Comparison of ENCODE assay signal across 9 mouse cellular contexts in the genomic region with DNA sequence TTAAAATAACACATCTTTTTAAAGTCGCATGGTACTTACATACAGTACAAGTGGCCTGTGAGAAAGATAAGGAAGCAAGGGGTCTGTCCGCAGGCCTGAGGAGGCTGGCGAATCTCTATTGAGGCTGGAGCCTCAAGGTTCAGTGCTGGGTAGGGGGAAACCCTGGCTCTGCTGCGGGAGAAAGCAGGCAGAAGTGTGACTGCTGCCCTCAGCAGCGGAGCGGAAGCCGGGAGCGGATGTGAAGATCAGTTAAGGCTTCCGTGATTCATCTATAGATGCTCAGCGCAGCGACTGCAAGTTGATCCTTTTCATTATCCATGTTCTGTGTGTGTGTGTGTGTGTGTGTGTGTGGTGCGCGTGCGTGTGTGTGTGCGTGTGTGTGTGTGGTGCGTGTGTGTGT. TPM values are rescaled to one million over a fixed set of nuclear protein-coding genes. Genes with fewer than 3 reads are reported as not detected.
A peak's percentile ranks its signal among the peaks of the same experiment; 100 is the strongest.
DNase-seq lines count a peak whose midpoint lies in the region; ATAC-seq and TF ChIP-seq lines count a peak whose summit lies in the region.
"Had no signal": no experiment of that assay in that cellular context is flagged by ENCODE, and none has a peak within 500 bp of the region (broad histone marks: within the 10 kb centered on the region; RNA-seq: fewer than 3 reads in every experiment).

No protein-coding gene starts in this region.

- peak overlapping the region; percentile 44 for H3K4me3 ChIP-seq in heart, embryonic 10.5 days
- peak overlapping the region; percentile 48; the same call in 1 of the 2 replicates for H3K4me3 ChIP-seq in spleen, adult 2 months (ENCODE audit: extremely low read depth, insufficient read depth, insufficient read length)
- H3K4me3 ChIP-seq in limb, embryonic 15.5 days: peak overlapping the region; percentile 21
- H3K4me3 ChIP-seq: liver, embryonic 15.5 days had no signal

- no peak overlapping the region for H3K27ac ChIP-seq in heart, embryonic 10.5 days
- H3K27ac ChIP-seq in spleen, adult 2 months (ENCODE audit: insufficient read depth, low read length): peak overlapping the region; percentile 37; the same call in 1 of the 2 replicates
- no peak overlapping the region for H3K27ac ChIP-seq in limb, embryonic 15.5 days
- H3K27ac ChIP-seq: liver, embryonic 15.5 days had no signal

- no peaks in the 10 kb centered on the region for H3K9me3 ChIP-seq in heart, embryonic 10.5 days
- no peaks in the 10 kb centered on the region for H3K9me3 ChIP-seq in limb, embryonic 15.5 days
- H3K9me3 ChIP-seq: liver, embryonic 15.5 days had no signal

- 46% methylated on average over 16 of the region's 16 CpGs for WGBS in heart, embryonic 10.5 days
- WGBS in spleen, adult 2 months: 67% methylated on average over 16 of the region's 16 CpGs
- WGBS in limb, embryonic 15.5 days: 55% methylated on average over 14 of the region's 16 CpGs

- no peak for DNase-seq in heart, embryonic 10.5 days (ENCODE audit: low spot score)
- no peak for DNase-seq in heart, adult 18-20 months
- DNase-seq in spleen, adult 2 months (ENCODE audit: low read depth in 1 of 2, low spot score in 2 of 2): peak in 1 of 2 experiments; percentile 41
- no peak for DNase-seq in spleen, postnatal 4 days (ENCODE audit: low spot score in 2 of 2)
- peak; percentile 49 for DNase-seq in thymus, postnatal 4 days
- no peak for DNase-seq in ovary, postnatal 36 days (ENCODE audit: low spot score)
- no peak for DNase-seq in ovary, postnatal 14 days (ENCODE audit: low spot score)

- no peaks in the 10 kb centered on the region for H3K27me3 ChIP-seq in heart, embryonic 10.5 days (ENCODE audit: insufficient read depth, poor library complexity, severe bottlenecking)
- H3K27me3 ChIP-seq in spleen, adult 2 months (ENCODE audit: control insufficient read depth, insufficient read depth, low read length): no peaks in the 10 kb centered on the region
- H3K27me3 ChIP-seq in limb, embryonic 15.5 days: no peaks in the 10 kb centered on the region
- H3K27me3 ChIP-seq: liver, embryonic 15.5 days had no signal

- no peak for TF ChIP-seq POLR2A in spleen, adult 2 months (IDR thresholded peaks at IDR 0.05; ENCODE audit: low read depth, low read length)

- H3K4me1 ChIP-seq in heart, embryonic 10.5 days: no peaks in the 10 kb centered on the region
- H3K4me1 ChIP-seq in spleen, adult 2 months (ENCODE audit: control insufficient read depth, insufficient read depth, insufficient read length): peaks cover 3% of the 10 kb centered on the region
- no peaks in the 10 kb centered on the region for H3K4me1 ChIP-seq in limb, embryonic 15.5 days

- H3K4me2 ChIP-seq in limb, embryonic 15.5 days: 0 out of 2 replicates have a peak overlapping the region, but pooled peaks have one; percentile 10
- H3K4me2 ChIP-seq: liver, embryonic 15.5 days had no signal

- no peaks in the 10 kb centered on the region for H3K36me3 ChIP-seq in heart, embryonic 10.5 days
- H3K36me3 ChIP-seq in spleen, adult 2 months (ENCODE audit: control insufficient read depth, insufficient read depth, low read length): no peaks in the 10 kb centered on the region
- no peaks in the 10 kb centered on the region for H3K36me3 ChIP-seq in limb, embryonic 15.5 days
- H3K36me3 ChIP-seq: liver, embryonic 15.5 days had no signal

- no peak for TF ChIP-seq CTCF in spleen, adult 2 months (IDR thresholded peaks at IDR 0.05; ENCODE audit: extremely low read depth, insufficient read depth, insufficient read length, insufficient replicate concordance)

- H3K9ac ChIP-seq in limb, embryonic 15.5 days: no peak overlapping the region
- H3K9ac ChIP-seq: liver, embryonic 15.5 days had no signal

- ATAC-seq in limb, embryonic 15.5 days (ENCODE audit: insufficient number of reproducible peaks, low FRiP score, low TSS enrichment, low read depth): no peak

RNA-seq across cellular contexts. Expression of gene Kif3c, which starts 8.1 kb away (rescaled TPM):
- 8.5 and 9.0 TPM in 2 replicates for polyA plus RNA-seq in heart, embryonic 10.5 days (2016; fragmentation: Nextera tagmentation; extraction: Ambion mirVana)
- total RNA-seq in heart, adult 18-20 months (2021): 1 to 10 TPM; 5.4 to 6.4 TPM
- polyA plus RNA-seq in spleen, adult 2 months (2012; rRNA removed): 3.4 and 3.5 TPM in 2 replicates
- polyA plus RNA-seq in limb, embryonic 15.5 days (2015; fragmentation: Nextera tagmentation; extraction: Ambion mirVana): 9.8 and 12.5 TPM in 2 replicates

RNA-seq across cellular contexts. Expression of gene Rab10, which starts 47.1 kb away (rescaled TPM):
- 72.3 and 87.7 TPM in 2 replicates for polyA plus RNA-seq in heart, embryonic 10.5 days (2016; fragmentation: Nextera tagmentation; extraction: Ambion mirVana)
- 100 to 1,000 TPM; 124 to 126 TPM for total RNA-seq in heart, adult 18-20 months (2021)
- 18.2 and 22.3 TPM in 2 replicates for polyA plus RNA-seq in spleen, adult 2 months (2012; rRNA removed)
- 91.3 and 98.3 TPM in 2 replicates for polyA plus RNA-seq in limb, embryonic 15.5 days (2015; fragmentation: Nextera tagmentation; extraction: Ambion mirVana)
